Mouse (Mus musculus) central nervous system, embryonic 18 days (tissue): ENCODE measurements around the gene Ear10. TPM values are rescaled to one million over a fixed set of nuclear protein-coding genes. Genes with fewer than 3 reads are reported as not detected.

Experiments
- polyA plus RNA-seq: library from polyadenylated mRNA; depleted of rRNA; stranded (reverse); fragments of >200 nt; gene quantifications from 2 replicates; pipeline ENCODE4 v1.2.3, GENCODE M21; 2012; rRNA removed

Gene Ear10
- polyA plus RNA-seq: not detected in 2 replicates

DNA sequence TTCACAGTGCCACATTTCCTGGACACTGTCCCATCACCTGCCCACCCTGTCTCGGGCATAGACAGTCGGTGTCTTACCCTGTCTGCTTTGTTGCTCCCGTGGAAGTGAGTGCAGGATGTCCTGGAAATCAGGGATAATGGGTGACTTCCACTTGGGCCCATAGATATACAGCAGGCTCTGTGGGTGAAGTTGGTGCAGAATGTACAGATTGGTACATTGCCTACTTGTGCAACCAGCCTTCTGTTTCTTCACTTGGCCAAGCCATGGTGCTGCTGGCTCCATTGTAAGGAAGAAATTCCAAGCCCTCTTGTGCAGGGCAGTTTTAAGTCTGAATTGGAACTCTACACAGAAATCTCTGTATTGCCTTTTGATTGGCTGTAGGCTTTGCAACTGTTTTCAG, at the start of gene Ear10:
Gene Ear10 (minus strand): TSS at position 101 of the 400 bp plus-strand sequence.

DNA sequence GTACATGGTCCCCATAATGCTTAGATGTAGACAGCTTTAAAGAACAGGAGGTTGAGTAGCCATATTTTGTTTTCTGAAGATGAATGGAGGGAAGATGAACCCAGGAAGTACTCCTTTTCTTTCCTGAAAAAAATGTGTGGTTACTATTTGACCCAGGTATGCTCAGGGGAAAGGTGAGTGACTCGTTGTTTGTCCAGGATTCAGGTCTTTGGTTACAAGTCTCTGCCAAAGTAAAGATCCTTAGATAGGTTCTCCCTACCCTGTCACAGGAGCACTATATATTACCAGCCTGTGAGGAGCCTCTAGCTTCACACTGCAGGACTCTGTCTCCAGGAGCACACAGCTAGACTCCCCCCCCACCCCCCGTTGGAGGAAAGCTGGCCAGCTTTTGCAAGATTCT, 33.4 kb upstream of the Ear10 start, which contains the start of gene Ang5:
Gene Ang5 (plus strand): TSS at position 301 of the 400 bp plus-strand sequence.

DNA sequence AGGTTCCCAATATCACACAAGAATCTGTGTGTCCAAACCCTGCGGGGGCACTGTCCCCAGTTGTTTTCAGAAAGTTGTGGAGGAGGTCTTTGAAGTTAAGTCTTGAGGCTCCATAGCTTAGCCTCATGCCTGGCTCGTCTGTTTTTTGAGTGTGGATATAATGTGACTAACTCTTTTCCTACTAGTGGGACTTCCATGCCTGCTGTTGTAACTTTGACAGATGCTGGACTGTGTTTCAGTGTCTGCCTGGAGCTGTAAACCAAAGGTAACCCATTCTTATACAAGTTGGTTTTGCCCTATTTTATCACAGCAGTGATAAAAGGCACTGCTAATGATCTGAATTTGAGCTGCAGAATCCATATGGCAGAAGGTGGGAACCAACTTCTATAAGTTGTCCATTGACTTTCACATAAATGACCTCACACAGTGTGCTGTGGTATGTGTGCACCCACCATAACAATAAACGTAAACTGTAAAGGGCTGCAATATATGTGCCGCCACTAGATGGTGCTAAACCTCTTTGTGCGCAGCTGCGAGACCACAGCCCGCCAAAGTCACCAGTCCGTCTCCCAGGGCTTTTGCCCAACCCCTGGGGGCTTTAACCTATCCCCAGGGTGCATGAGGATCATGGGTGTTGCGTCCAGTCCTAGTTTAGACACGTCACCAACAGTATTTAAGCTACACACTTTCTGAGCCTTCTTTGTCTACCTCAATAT, 1.5 kb upstream of the Ear10 start, which contains the start of gene Gm8113:
Gene Gm8113 (plus strand): TSS at position 703 of the 716 bp plus-strand sequence.

DNA sequence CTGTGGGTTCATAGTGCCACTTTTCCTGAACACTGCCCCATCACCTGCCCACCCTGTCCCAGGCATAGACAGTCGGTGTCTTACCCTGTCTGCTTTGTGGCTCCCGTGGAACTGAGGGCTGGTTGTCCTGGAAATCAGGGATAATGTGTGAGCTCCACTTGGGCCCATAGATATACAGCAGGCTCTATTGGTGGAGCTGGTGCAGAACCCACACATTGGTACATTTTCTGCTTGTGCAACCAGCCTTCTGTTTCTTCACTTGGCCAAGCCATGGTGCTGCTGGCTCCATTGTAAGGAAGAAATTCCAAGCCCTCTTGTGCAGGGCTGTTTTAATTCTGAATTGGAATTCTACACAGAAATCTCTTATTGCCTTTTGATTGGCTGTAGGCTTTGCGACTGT, 47.9 kb downstream of the Ear10 start, which contains the start of gene Ear1:
Gene Ear1 (minus strand): TSS at position 101 of the 400 bp plus-strand sequence.

Other genes starting within 250 kb of the Ear10 start
- not detected in 2 replicates for gene Gm8165, start 246.4 kb downstream of the Ear10 start, polyA plus RNA-seq
- 0.66 and 1.0 TPM in 2 replicates for gene Gm7324, start 225.7 kb downstream of the Ear10 start, polyA plus RNA-seq
- not detected in 2 replicates for gene Gm16506, start 196.1 kb downstream of the Ear10 start, polyA plus RNA-seq
- gene Gm6526, start 175.7 kb downstream of the Ear10 start, polyA plus RNA-seq: not detected in 2 replicates
- gene Gm8180, start 138.8 kb downstream of the Ear10 start, polyA plus RNA-seq: not detected in 2 replicates
- not detected in 2 replicates for gene Ear1, start 48.0 kb downstream of the Ear10 start, polyA plus RNA-seq
- 5.9 TPM in 2 replicates for gene Gm8113, start 1.8 kb upstream of the Ear10 start, polyA plus RNA-seq
- not detected in 2 replicates for gene Ang5, start 33.5 kb upstream of the Ear10 start, polyA plus RNA-seq
- not detected in 2 replicates for gene Ang6, start 78.7 kb upstream of the Ear10 start, polyA plus RNA-seq
- gene Ear2, start 179.1 kb upstream of the Ear10 start, polyA plus RNA-seq: 0.13 TPM in 1 of 2 replicates, not detected in the other
- gene Gm3327, start 200.3 kb upstream of the Ear10 start, polyA plus RNA-seq: not detected in 2 replicates